Mouse (Mus musculus) right cerebral cortex, postnatal 4 days (tissue): ENCODE results near the gene Ints6l.
"Not testable (repeated sequence)": the region's sequence is repeated elsewhere in the genome, so short reads cannot be mapped to it uniquely, and the experiment has no call there.

Experiments used
- DNase-seq: peaks from one replicate; pipeline ENCODE4 v3.0.0-alpha.2; 2022

Gene Ints6l

GRCm38 (mm10) chrX:56454671-56455371, at the start of gene Ints6l:
Gene Ints6l (plus strand): TSS chrX:56454857.
- peak; percentile 53 for DNase-seq

- no peak for DNase-seq
Measured at GRCm38 (mm10) chrX:56405482-56405881, 49.2 kb upstream of the Ints6l start.

GRCm38 (mm10) chrX:56406128-56406527, 48.5 kb upstream of the Ints6l start:
- no peak for DNase-seq

GRCm38 (mm10) chrX:56416277-56416676, 38.4 kb upstream of the Ints6l start:
- no peak for DNase-seq

GRCm38 (mm10) chrX:56417541-56417940, 37.1 kb upstream of the Ints6l start:
- DNase-seq, result no peak

- DNase-seq, result no peak
Measured at GRCm38 (mm10) chrX:56430601-56431000, 24.1 kb upstream of the Ints6l start.

- no peak for DNase-seq
Measured at GRCm38 (mm10) chrX:56435758-56436283, 18.8 kb upstream of the Ints6l start.

GRCm38 (mm10) chrX:56446487-56447428, 7.9 kb upstream of the Ints6l start:
- no peak for DNase-seq

- DNase-seq, result no peak
Measured at GRCm38 (mm10) chrX:56447524-56448015, 7.1 kb upstream of the Ints6l start, which contains the start of gene Gm2174. Gene Gm2174 (plus strand): TSS chrX:56447965.

- peak; percentile 76 for DNase-seq
Measured at GRCm38 (mm10) chrX:56455372-56456246, 952 bp downstream of the Ints6l start.

- DNase-seq, result no peak
Measured at GRCm38 (mm10) chrX:56456379-56456778, 1.7 kb downstream of the Ints6l start.

- no peak for DNase-seq
Measured at GRCm38 (mm10) chrX:56462020-56462933, 7.6 kb downstream of the Ints6l start.

GRCm38 (mm10) chrX:56464906-56465305, 10.2 kb downstream of the Ints6l start:
- DNase-seq, result no peak

- DNase-seq, result no peak
Measured at GRCm38 (mm10) chrX:56467688-56468087, 13.0 kb downstream of the Ints6l start.

GRCm38 (mm10) chrX:56468422-56468821, 13.8 kb downstream of the Ints6l start:
- DNase-seq, result no peak

GRCm38 (mm10) chrX:56474035-56474434, 19.4 kb downstream of the Ints6l start:
- DNase-seq, result no peak

GRCm38 (mm10) chrX:56477553-56477952, 22.9 kb downstream of the Ints6l start:
- DNase-seq, result no peak

- no peak for DNase-seq
Measured at GRCm38 (mm10) chrX:56481906-56482305, 27.2 kb downstream of the Ints6l start.

GRCm38 (mm10) chrX:56489758-56490157, 35.1 kb downstream of the Ints6l start:
- peak; percentile 74 for DNase-seq

GRCm38 (mm10) chrX:56497241-56497640, 42.6 kb downstream of the Ints6l start:
- DNase-seq, result no peak

- DNase-seq, result not testable (repeated sequence)
Measured at GRCm38 (mm10) chrX:56524442-56524841, 69.8 kb downstream of the Ints6l start, which contains the start of gene Gm10477. Gene Gm10477 (plus strand): TSS chrX:56524742.
